Mouse (Mus musculus): ENCODE measurements around the gene AA986860.

Gene AA986860

DNA sequence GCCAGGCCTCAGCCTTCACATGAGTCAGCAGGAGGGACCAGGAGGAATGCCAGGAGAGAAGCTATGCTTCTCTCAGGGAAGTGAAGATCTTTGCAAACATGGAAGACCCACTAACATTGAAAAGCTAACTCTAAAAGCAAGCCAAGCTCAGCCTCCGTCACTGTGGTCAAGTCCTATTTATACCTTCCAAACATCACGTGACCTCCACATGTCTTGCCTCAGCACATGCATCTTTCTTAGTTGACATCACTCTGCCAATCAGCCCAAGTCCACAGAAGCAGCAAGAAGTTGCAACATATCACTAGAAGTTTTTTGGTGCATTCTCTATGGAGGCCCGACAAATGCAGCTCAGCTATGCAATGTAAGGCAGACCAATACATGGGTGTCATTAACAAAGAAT lies 48.1 kb downstream of the AA986860 start:
- DNase-seq: no peak

DNA sequence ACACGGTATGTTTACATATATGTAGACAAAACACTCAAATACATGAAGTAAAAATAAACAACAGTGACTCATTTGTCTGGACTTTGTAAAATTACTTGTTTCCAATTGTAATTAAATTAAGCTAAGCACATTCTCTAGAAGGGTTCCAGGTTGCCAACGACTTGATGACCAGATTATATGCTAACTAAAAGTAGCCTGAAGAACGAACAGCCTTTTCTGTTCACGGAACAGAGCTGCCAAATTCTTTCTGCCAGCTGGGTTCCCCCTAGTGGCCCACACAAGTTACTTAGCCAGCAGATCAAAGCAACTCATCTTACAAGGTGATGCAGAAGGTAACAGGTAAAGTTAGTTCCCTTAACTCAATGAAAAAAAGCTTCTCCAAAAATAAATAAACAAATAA lies 52.3 kb downstream of the AA986860 start:
- DNase-seq: no peak

DNA sequence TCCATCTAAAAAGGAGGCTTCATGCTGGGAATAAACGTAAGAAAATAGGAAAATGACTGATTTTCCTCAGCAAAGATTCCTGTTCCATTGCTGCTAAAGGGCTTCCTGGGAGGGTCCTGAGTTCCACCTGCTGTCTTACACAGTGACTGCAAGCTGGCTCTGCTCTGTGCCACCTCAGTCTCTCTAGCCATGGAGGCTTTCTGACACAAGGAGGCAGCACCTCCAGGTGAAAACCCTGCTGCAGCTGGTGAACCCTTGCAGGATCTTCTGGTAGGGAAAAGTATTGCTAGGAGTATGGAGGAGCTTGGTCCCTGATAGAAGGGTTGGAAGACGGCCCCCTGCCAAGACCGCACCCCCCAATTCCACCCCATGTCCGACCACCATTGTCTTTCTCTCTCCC lies 55.2 kb downstream of the AA986860 start:
- DNase-seq: peak; percentile 27

DNA sequence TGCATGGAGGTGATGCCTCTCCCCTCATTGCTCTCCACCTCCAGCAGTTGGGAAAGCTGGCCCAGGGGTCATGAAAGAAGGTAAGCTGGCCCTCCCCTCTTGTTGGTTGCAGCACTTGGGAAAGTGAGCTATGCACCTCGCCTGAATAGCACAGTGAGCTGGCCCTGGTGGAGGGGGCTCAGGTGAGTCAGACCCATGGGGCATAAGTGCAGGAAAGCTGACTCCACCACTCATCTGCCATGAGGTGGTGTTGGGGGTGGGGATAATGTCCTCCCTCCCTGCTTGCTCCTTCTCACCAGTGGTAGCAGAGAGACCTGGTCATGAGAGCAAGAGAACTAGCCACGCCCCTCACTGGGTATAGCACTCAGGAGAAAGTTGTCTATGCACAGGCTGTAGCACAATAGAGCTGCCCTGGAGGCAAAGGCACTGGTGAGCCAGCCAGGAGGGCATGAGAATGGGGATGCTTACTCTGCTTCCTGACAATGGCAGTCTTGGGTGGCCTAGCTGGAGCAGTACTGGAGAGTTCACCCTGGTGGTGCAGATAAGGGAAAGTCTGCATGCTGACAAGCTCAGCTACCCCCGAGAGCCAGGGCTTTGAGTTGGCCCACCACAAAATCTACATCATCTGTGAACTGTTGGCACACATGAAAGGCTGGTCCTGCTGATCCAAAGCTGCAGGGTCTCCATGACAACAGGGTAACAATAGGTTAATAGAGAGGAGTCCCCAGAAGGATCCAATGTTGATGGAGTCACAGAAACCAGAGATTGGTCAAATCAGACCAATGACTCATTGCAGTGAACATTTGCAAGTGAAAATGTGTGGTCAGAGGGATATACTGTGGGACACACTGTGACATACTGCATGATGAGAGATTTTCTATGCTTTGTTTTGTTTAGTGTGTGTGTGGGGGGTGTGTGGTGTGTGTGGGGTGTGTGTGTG lies 58.0 kb downstream of the AA986860 start:
- DNase-seq: no peak

Measured in kidney, adult 18-20 months (tissue).